Mouse (Mus musculus) heart, embryonic 16.5 days (tissue): ENCODE data around the gene Cenpx. TPM values are rescaled to one million over a fixed set of nuclear protein-coding genes. Genes with fewer than 3 reads are reported as not detected.
"Not testable (repeated sequence)": the region's sequence is repeated elsewhere in the genome, so short reads cannot be mapped to it uniquely, and the experiment has no call there.

Experiments
- ATAC-seq: fragments of 200-750 bp; cut with Nextera tagmentation; replicated peaks from 2 replicates; pipeline ENCODE4 v1.8.0; 2017; ENCODE audit warnings: moderate number of reproducible peaks; ENCODE audit not compliant: insufficient read depth, low FRiP score; ENCODE audit errors: extremely low read depth
- H3K27ac ChIP-seq: fragments of 300-500 bp; sonication (generic); 2 replicates; pipeline ENCODE4 v1.5.1; 2014; ENCODE audit warnings: mild to moderate bottlenecking, low read length, control low read depth, moderate library complexity
- H3K27me3 ChIP-seq: fragments of 300-500 bp; sonication (generic); 2 replicates; pipeline ENCODE4 v1.6.1; 2014; ENCODE audit warnings: low read length, mixed read lengths; ENCODE audit not compliant: control insufficient read depth, insufficient read depth
- H3K36me3 ChIP-seq: fragments of 300-500 bp; sonication (generic); 2 replicates; pipeline ENCODE4 v1.6.1; 2014; ENCODE audit not compliant: control insufficient read depth, insufficient read depth
- H3K4me1 ChIP-seq: fragments of 300-500 bp; sonication (generic); 2 replicates; pipeline ENCODE4 v1.6.1; 2014; ENCODE audit warnings: low read length, mixed read lengths; ENCODE audit not compliant: control insufficient read depth, insufficient read depth
- H3K4me2 ChIP-seq: fragments of 300-500 bp; sonication (generic); 2 replicates; pipeline ENCODE4 v1.6.1; 2014; ENCODE audit warnings: low read depth, mild to moderate bottlenecking, control low read depth, low read length
- H3K4me3 ChIP-seq: fragments of 300-500 bp; sonication (generic); 2 replicates; pipeline ENCODE4 v1.5.1; 2014; ENCODE audit warnings: mild to moderate bottlenecking, control low read depth, low read length
- H3K9ac ChIP-seq: fragments of 300-500 bp; sonication (generic); 2 replicates; pipeline ENCODE4 v1.6.1; 2014; ENCODE audit warnings: low read length, control low read depth
- H3K9me3 ChIP-seq: fragments of 300-500 bp; sonication (generic); replicated peaks from 2 replicates; pipeline ENCODE4 v1.6.1; 2016; ENCODE audit warnings: low read length; ENCODE audit not compliant: control insufficient read depth
- WGBS: fragments of 180-500 bp; shearing (Covaris S2); extraction: QIAGEN DNeasy Blood & Tissue Kit; methylation state at CpG from one replicate; pipeline ENCODE4 v1.1.7; 2014; 5-methylcytosine and 5-hydroxymethylcytosine counted together
- polyA plus RNA-seq: library from polyadenylated mRNA; unstranded; fragments of >200 nt; fragmentation: Nextera tagmentation; extraction: Ambion mirVana; gene quantifications from 2 replicates; pipeline ENCODE4 v1.2.1, GENCODE M21; 2015

The Cenpx gene
- 107 and 112 TPM in 2 replicates for polyA plus RNA-seq

DNA sequence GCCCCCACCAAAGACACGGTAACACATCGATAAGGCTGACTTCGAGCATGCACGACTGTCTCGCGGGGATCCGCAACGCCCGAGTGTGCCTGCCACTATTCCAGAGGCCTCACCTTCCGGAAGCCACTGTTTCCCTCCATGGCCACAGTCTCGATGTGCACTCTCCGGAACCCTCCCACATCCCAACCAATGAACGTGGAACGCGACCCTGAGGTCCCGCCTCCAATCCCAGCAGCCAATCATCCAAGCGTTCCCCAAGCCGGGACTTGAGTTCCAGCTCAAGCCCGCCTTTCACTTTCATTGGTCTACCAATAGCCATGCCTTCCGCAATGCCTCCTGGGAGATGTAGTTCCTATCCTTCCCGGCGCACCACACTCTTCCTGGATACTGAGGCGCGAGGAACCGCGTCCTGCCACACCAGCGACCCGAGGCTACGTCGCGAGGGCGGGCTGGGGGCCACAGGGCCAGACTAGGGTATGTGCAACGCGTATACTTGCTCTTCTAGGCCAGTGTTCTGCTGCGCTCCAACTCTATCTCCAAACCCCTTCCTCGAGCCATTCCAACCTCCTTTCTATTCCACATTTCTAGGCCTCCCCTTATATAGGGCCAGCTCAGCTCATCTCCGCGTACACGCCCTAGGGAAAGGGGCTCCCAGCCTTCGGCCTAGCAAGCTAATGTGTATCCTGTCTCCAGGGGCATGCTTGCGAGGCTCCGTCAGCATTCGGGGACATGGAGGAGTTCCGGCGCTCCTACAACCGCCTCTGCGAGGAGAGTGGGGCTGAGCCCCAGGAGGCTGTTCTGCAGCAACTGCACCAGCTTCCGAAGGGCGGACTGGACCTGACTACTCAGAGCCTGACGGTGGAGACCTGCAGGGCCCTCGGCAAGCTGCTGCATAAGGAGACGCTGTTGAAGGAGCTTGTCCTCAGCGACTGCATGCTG lies at the start of gene Cenpx, which contains the start of gene Lrrc45:
Cenpx (minus strand) TSS at position 159 of the 939 bp plus-strand sequence.
Lrrc45 (plus strand) TSS at position 346 of the 939 bp plus-strand sequence.
- 2% methylated on average over 53 of the region's 53 CpGs for WGBS
- ATAC-seq, result peak; percentile 95
- peaks cover 20% of the 10 kb centered on the region for H3K36me3 ChIP-seq
- no peaks in the 10 kb centered on the region for H3K9me3 ChIP-seq
- peaks cover 15% of the 10 kb centered on the region for H3K4me1 ChIP-seq
- peak within 1 kb of the TSS; percentile 79 for H3K27ac ChIP-seq
- H3K4me3 ChIP-seq, result peak within 1 kb of the TSS; percentile 82
- H3K9ac ChIP-seq, result peak within 1 kb of the TSS; percentile 84
- H3K27me3 ChIP-seq, result no peaks in the 10 kb centered on the region
- H3K4me2 ChIP-seq, result peak within 1 kb of the TSS; percentile 100

- not testable (repeated sequence) for H3K27me3 ChIP-seq, H3K4me1 ChIP-seq, H3K36me3 ChIP-seq, H3K27ac ChIP-seq
- ATAC-seq, result peak; percentile 49; the same call in 1 of the 2 replicates
- peak within 1 kb of the TSS; percentile 6; the same call in 1 of the 2 replicates for H3K4me3 ChIP-seq
- peak within 1 kb of the TSS; percentile 62 for H3K9ac ChIP-seq
- 10% methylated on average over 14 of the region's 14 CpGs for WGBS
- H3K4me2 ChIP-seq, result peak within 1 kb of the TSS; percentile 49
- peaks cover 20% of the 10 kb centered on the region for H3K9me3 ChIP-seq
Measured at GRCm38 (mm10) chr11:120762672-120763041, 49.1 kb upstream of the Cenpx start, which contains the start of gene Hmga1b. Hmga1b (plus strand) TSS chr11:120762794.

- Histone ChIP-seq H3K4me2 (peak overlapping the region; percentile 49), H3K9ac (peak overlapping the region; percentile 62), H3K9me3 (peaks cover 22% of the 10 kb centered on the region), H3K27ac (no peak overlapping the region), H3K36me3 (no peaks in the 10 kb centered on the region), H3K4me1 (peaks cover 6% of the 10 kb centered on the region), H3K4me3 (0 out of 2 replicates have a peak overlapping the region, but pooled peaks have one; percentile 6), H3K27me3 (0 out of 2 replicates have a peak, but pooled peaks cover 5% of the 10 kb centered on the region)
- ATAC-seq, result peak; percentile 56; the same call in 1 of the 2 replicates
- WGBS, result 49% methylated on average over 14 of the region's 14 CpGs
Measured at GRCm38 (mm10) chr11:120761811-120762671, 48.5 kb upstream of the Cenpx start.

- no peak for ATAC-seq
Measured at GRCm38 (mm10) chr11:120760236-120760635, 46.7 kb upstream of the Cenpx start.

DNA sequence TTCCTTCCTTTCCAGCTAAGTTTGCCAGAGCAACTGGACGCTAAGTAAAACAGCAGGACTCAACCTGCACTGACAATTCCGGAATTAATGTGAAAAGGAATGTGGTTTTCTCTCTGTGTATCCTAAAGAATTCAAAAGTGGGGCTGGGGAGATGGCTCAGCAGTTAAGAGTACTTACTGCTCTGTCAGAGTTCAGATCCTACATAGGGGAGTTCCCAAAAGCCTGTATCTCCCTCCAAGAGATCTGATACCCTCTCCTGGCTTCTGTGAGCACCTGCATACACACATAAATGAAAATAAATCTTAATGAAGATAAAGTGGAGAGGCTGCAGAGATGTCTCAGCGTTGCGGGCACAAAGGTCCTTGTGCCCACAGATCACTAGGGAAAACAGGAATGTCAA lies 38.1 kb upstream of the Cenpx start:
- H3K9ac ChIP-seq, result no peak overlapping the region
- H3K27ac ChIP-seq, result no peak overlapping the region
- H3K4me1 ChIP-seq, result no peaks in the 10 kb centered on the region
- H3K4me2 ChIP-seq, result no peak overlapping the region
- WGBS, result 58% methylated on average over 4 of the region's 4 CpGs
- ATAC-seq, result no peak
- H3K36me3 ChIP-seq, result no peaks in the 10 kb centered on the region
- H3K4me3 ChIP-seq, result no peak overlapping the region
- H3K9me3 ChIP-seq, result no peaks in the 10 kb centered on the region
- H3K27me3 ChIP-seq, result no peaks in the 10 kb centered on the region

More at GRCm38 (mm10) chr11:120760236-120760635, 46.7 kb upstream of the Cenpx start:
- H3K36me3 ChIP-seq, result no peaks in the 10 kb centered on the region
- WGBS, result 74% methylated on average over 9 of the region's 9 CpGs
- no peak overlapping the region for H3K4me3 ChIP-seq
- no peak overlapping the region for H3K27ac ChIP-seq
- H3K9ac ChIP-seq, result no peak overlapping the region
- H3K27me3 ChIP-seq, result no peaks in the 10 kb centered on the region
- peaks cover 25% of the 10 kb centered on the region for H3K9me3 ChIP-seq
- H3K4me2 ChIP-seq, result no peak overlapping the region
- peaks cover 6% of the 10 kb centered on the region for H3K4me1 ChIP-seq

- ATAC-seq, result no peak
Measured at GRCm38 (mm10) chr11:120749430-120749829, 35.9 kb upstream of the Cenpx start.

DNA sequence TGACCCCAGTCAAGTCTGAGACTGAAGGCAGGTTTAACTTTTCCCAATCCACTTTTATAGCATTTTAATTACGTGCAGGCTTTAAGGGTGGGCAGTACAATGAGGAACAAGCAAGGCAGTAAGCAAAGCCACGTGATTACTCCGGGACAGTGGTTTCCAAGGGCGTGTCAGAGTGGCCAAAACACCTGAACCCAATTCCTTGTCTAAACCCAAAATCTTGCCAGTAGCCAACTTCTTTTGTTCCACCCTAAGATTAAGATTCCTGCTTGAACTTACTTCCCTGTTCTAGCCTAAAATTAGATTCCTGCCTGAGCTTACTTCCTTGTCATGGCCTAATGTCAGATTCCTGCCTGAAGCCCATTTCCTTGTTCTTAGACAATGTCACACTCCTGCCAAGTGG lies 34.4 kb upstream of the Cenpx start:
- no peaks in the 10 kb centered on the region for H3K27me3 ChIP-seq
- WGBS, result 77% methylated on average over 4 of the region's 4 CpGs
- H3K27ac ChIP-seq, result no peak overlapping the region
- no peaks in the 10 kb centered on the region for H3K4me1 ChIP-seq
- no peak overlapping the region for H3K4me2 ChIP-seq
- no peak overlapping the region for H3K9ac ChIP-seq
- no peaks in the 10 kb centered on the region for H3K9me3 ChIP-seq
- H3K36me3 ChIP-seq, result no peaks in the 10 kb centered on the region
- no peak overlapping the region for H3K4me3 ChIP-seq
- ATAC-seq, result no peak

More at GRCm38 (mm10) chr11:120749430-120749829, 35.9 kb upstream of the Cenpx start:
- Histone ChIP-seq H3K27ac (no peak overlapping the region), H3K4me3 (no peak overlapping the region), H3K36me3 (no peaks in the 10 kb centered on the region), H3K9ac (no peak overlapping the region), H3K4me2 (no peak overlapping the region), H3K27me3 (no peaks in the 10 kb centered on the region), H3K9me3 (no peaks in the 10 kb centered on the region), H3K4me1 (no peaks in the 10 kb centered on the region)
- WGBS, result 47% methylated on average over 8 of the region's 8 CpGs

DNA sequence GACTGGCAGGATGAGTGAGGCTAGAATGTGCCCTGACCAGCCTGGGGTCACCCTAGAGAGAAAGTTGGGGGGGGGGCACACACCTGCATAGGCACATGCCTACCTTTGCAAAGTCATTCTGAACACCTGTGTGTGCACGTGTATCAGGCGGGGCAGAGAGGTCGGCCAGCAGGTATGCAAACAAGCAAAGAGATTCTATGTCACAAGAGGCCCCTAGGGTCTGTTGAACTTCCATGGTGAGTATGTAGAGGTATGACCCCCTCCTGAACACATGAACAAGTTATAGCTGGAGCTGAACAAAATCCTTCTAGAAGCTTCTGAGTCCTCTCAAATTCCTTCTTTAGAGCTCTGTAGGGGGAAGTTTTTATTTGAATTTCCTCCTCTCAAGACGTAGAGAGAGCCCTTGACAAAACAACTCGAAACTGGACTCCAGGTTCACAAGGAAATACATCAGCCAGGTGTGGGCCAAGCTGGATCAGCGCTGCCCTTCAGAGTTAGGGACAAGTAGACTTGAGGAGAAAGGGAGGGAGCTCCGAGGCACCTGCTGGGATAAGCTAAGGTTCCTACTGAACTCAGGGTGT lies 30.7 kb upstream of the Cenpx start:
- Histone ChIP-seq H3K4me2 (no peak overlapping the region), H3K4me3 (no peak overlapping the region), H3K9ac (no peak overlapping the region), H3K9me3 (no peaks in the 10 kb centered on the region), H3K4me1 (no peaks in the 10 kb centered on the region), H3K27ac (no peak overlapping the region), H3K36me3 (no peaks in the 10 kb centered on the region), H3K27me3 (no peaks in the 10 kb centered on the region)
- no peak for ATAC-seq
- WGBS, result 65% methylated on average over 7 of the region's 7 CpGs
